Mouse (Mus musculus) ES-Bruce4 (cell line): Measurements from ENCODE around the gene Hdac1. TPM values are rescaled to one million over a fixed set of nuclear protein-coding genes. Genes with fewer than 3 reads are reported as not detected.

Experiments used
- H3K27ac ChIP-seq: 2 replicates; pipeline ENCODE4 v1.5.1; 2012; ENCODE audit warnings: low read length, inconsistent platforms; ENCODE audit not compliant: insufficient read depth
- H3K27me3 ChIP-seq: 2 replicates; pipeline ENCODE4 v1.6.1; 2012; ENCODE audit warnings: mild to moderate bottlenecking, low read length, inconsistent platforms; ENCODE audit not compliant: control insufficient read depth, poor library complexity, insufficient read depth, severe bottlenecking
- H3K36me3 ChIP-seq: 2 replicates; pipeline ENCODE4 v1.6.1; 2012; ENCODE audit warnings: inconsistent platforms, mild to moderate bottlenecking, low read length, moderate library complexity; ENCODE audit not compliant: control insufficient read depth, poor library complexity, insufficient read depth, severe bottlenecking
- H3K4me1 ChIP-seq: one replicate; pipeline ENCODE4 v1.8.1; 2011; ENCODE audit warnings: low read length; ENCODE audit not compliant: control insufficient read depth, insufficient read depth
- H3K4me3 ChIP-seq: 2 replicates; pipeline ENCODE4 v1.5.1; 2011; ENCODE audit warnings: low read depth, mild to moderate bottlenecking, low read length
- H3K9ac ChIP-seq: 2 replicates; pipeline ENCODE4 v1.6.1; 2012; ENCODE audit warnings: low read depth, mild to moderate bottlenecking, inconsistent platforms; ENCODE audit not compliant: poor library complexity, severe bottlenecking
- H3K9me3 ChIP-seq: replicated peaks from 2 replicates; pipeline ENCODE4 v1.6.1; 2012; ENCODE audit warnings: mild to moderate bottlenecking, low read length, inconsistent platforms; ENCODE audit not compliant: control insufficient read depth, poor library complexity, insufficient read depth, severe bottlenecking
- CTCF ChIP-seq: IDR thresholded peaks from one replicate; pipeline ENCODE4 v1.8.1; 2011; ENCODE audit warnings: low read depth, low read length
- EP300 ChIP-seq: IDR thresholded peaks from 2 replicates; pipeline ENCODE4 v1.6.1; 2011; ENCODE audit warnings: low read depth, low read length; ENCODE audit not compliant: insufficient read depth
- POLR2A ChIP-seq: IDR thresholded peaks from one replicate; pipeline ENCODE4 v1.8.1; 2011; ENCODE audit warnings: low read length; ENCODE audit not compliant: insufficient read depth
- polyA plus RNA-seq: library from polyadenylated mRNA; stranded (reverse); fragments of >200 nt; gene quantifications from 2 replicates; pipeline ENCODE4 v1.2.4, GENCODE M21; 2011; ENCODE audit warnings: low read depth; ENCODE audit not compliant: missing spikeins, insufficient read depth, insufficient read length

Hdac1 gene
- polyA plus RNA-seq: 301 and 304 TPM in 2 replicates

GRCm38 (mm10) chr4:129542592-129543141 lies at the start of gene Hdac1:
Gene Hdac1, minus strand, starts transcription at chr4:129542713.
- Histone ChIP-seq H3K36me3 (no peaks in the 10 kb centered on the region), H3K27ac (peak within 1 kb of the TSS; percentile 88), H3K4me3 (peak within 1 kb of the TSS; percentile 94), H3K27me3 (no peaks in the 10 kb centered on the region), H3K4me1 (peaks cover 3% of the 10 kb centered on the region), H3K9me3 (no peaks in the 10 kb centered on the region), H3K9ac (peak within 1 kb of the TSS; percentile 94)
- TF ChIP-seq EP300: no peak
- peak; percentile 48 for TF ChIP-seq POLR2A

- H3K9ac ChIP-seq: no peak overlapping the region
Measured at GRCm38 (mm10) chr4:129588865-129589264, 46.4 kb upstream of the Hdac1 start.

GRCm38 (mm10) chr4:129586943-129587342 lies 44.4 kb upstream of the Hdac1 start:
- no peaks in the 10 kb centered on the region for H3K9me3 ChIP-seq
- no peak for TF ChIP-seq CTCF
- no peak for TF ChIP-seq POLR2A
- TF ChIP-seq EP300: no peak

More at GRCm38 (mm10) chr4:129588865-129589264, 46.4 kb upstream of the Hdac1 start:
- TF ChIP-seq EP300 (no peak), POLR2A (no peak), CTCF (no peak)
- Histone ChIP-seq H3K4me3 (no peak overlapping the region), H3K27ac (no peak overlapping the region), H3K36me3 (peaks cover 27% of the 10 kb centered on the region), H3K4me1 (peaks cover 2% of the 10 kb centered on the region), H3K27me3 (no peaks in the 10 kb centered on the region), H3K9me3 (no peaks in the 10 kb centered on the region)

GRCm38 (mm10) chr4:129585773-129586172 lies 43.3 kb upstream of the Hdac1 start:
- Histone ChIP-seq H3K4me1 (peaks cover 2% of the 10 kb centered on the region), H3K9me3 (no peaks in the 10 kb centered on the region), H3K27ac (no peak overlapping the region), H3K36me3 (no peaks in the 10 kb centered on the region), H3K27me3 (no peaks in the 10 kb centered on the region), H3K4me3 (no peak overlapping the region), H3K9ac (peak overlapping the region; percentile 55)
- TF ChIP-seq EP300 (no peak), CTCF (no peak), POLR2A (no peak)

More at GRCm38 (mm10) chr4:129586943-129587342, 44.4 kb upstream of the Hdac1 start:
- Histone ChIP-seq H3K9ac (no peak overlapping the region), H3K4me1 (peaks cover 2% of the 10 kb centered on the region), H3K36me3 (peaks cover 9% of the 10 kb centered on the region; the same call in 1 of the 2 replicates), H3K4me3 (no peak overlapping the region), H3K27ac (no peak overlapping the region), H3K27me3 (no peaks in the 10 kb centered on the region)

GRCm38 (mm10) chr4:129584884-129585608 lies 42.5 kb upstream of the Hdac1 start:
- Histone ChIP-seq H3K9me3 (no peaks in the 10 kb centered on the region), H3K36me3 (no peaks in the 10 kb centered on the region), H3K27me3 (no peaks in the 10 kb centered on the region), H3K27ac (peak overlapping the region; percentile 9), H3K9ac (peak overlapping the region; percentile 55), H3K4me1 (peaks cover 2% of the 10 kb centered on the region), H3K4me3 (peak overlapping the region; percentile 54)
- TF ChIP-seq CTCF (peak; percentile 66), POLR2A (no peak)

GRCm38 (mm10) chr4:129584370-129584769 lies 41.9 kb upstream of the Hdac1 start:
- Histone ChIP-seq H3K4me1 (peaks cover 2% of the 10 kb centered on the region), H3K9ac (peak overlapping the region; percentile 55), H3K27me3 (no peaks in the 10 kb centered on the region), H3K4me3 (no peak overlapping the region), H3K9me3 (no peaks in the 10 kb centered on the region), H3K27ac (peak overlapping the region; percentile 9), H3K36me3 (no peaks in the 10 kb centered on the region)
- TF ChIP-seq EP300 (no peak), CTCF (no peak), POLR2A (no peak)
